ENCODE assay signal across 11 mouse cellular contexts in genomic region chr15:79002036-79002435, GRCm38 (mm10). TPM values are rescaled to one million over a fixed set of nuclear protein-coding genes. Genes with fewer than 3 reads are reported as not detected.
DNase-seq lines count a peak whose midpoint lies in the region; ATAC-seq lines count a peak whose summit lies in the region.
"Had no signal": no experiment of that assay in that cellular context is flagged by ENCODE, and none has a peak within 500 bp of the region (broad histone marks: within the 10 kb centered on the region; RNA-seq: fewer than 3 reads in every experiment).

No protein-coding gene starts in this region.

- no peaks in the 10 kb centered on the region for H3K4me1 ChIP-seq in liver, embryonic 16.5 days (ENCODE audit: control insufficient read depth, low read depth, low read length)
- H3K4me1 ChIP-seq in hindbrain, embryonic 12.5 days = no peaks in the 10 kb centered on the region
- H3K4me1 ChIP-seq: limb, embryonic 12.5 days had no signal

- WGBS in liver, embryonic 16.5 days (ENCODE audit: insufficient replicate concordance) = 67% methylated on average over 19 of the region's 19 CpGs
- 53% methylated on average over 19 of the region's 19 CpGs for WGBS in hindbrain, embryonic 12.5 days

- no peak overlapping the region for H3K4me2 ChIP-seq in liver, embryonic 16.5 days (ENCODE audit: low read depth, low read length)
- H3K4me2 ChIP-seq in hindbrain, embryonic 12.5 days (replicated peaks) = no peak overlapping the region
- H3K4me2 ChIP-seq: limb, embryonic 12.5 days had no signal

- no peaks in the 10 kb centered on the region for H3K9me3 ChIP-seq in liver, embryonic 16.5 days (replicated peaks; ENCODE audit: control insufficient read depth, low read length)
- H3K9me3 ChIP-seq in hindbrain, embryonic 12.5 days (replicated peaks) = no peaks in the 10 kb centered on the region
- H3K9me3 ChIP-seq: limb, embryonic 12.5 days had no signal

- no peak overlapping the region for H3K9ac ChIP-seq in liver, embryonic 16.5 days (ENCODE audit: low read depth, low read length)
- H3K9ac ChIP-seq in hindbrain, embryonic 12.5 days = no peak overlapping the region
- H3K9ac ChIP-seq: limb, embryonic 12.5 days had no signal

- ATAC-seq in liver, embryonic 16.5 days (ENCODE audit: low read depth) = peak; percentile 20; the same call in 1 of the 2 replicates
- ATAC-seq in hindbrain, embryonic 12.5 days (ENCODE audit: low FRiP score) = no peak
- ATAC-seq: forebrain, embryonic 14.5 days; midbrain, embryonic 16.5 days had no signal

- H3K27me3 ChIP-seq in liver, embryonic 16.5 days (ENCODE audit: control insufficient read depth, insufficient read depth, low read depth, low read length) = no peaks in the 10 kb centered on the region
- H3K27me3 ChIP-seq in hindbrain, embryonic 12.5 days = no peaks in the 10 kb centered on the region
- H3K27me3 ChIP-seq: limb, embryonic 12.5 days had no signal

- H3K36me3 ChIP-seq in liver, embryonic 16.5 days (ENCODE audit: control insufficient read depth, insufficient read depth) = peaks cover 27% of the 10 kb centered on the region
- H3K36me3 ChIP-seq in hindbrain, embryonic 12.5 days = peaks cover 85% of the 10 kb centered on the region

- DNase-seq in liver = no peak
- DNase-seq in cerebellum, adult 8-10 months = peak; percentile 64
- peak; percentile 69 for DNase-seq in kidney, postnatal 10 days
- peak; percentile 62 for DNase-seq in testis, postnatal 14 days (ENCODE audit: low spot score)
- no peak for DNase-seq in thymus, postnatal 0 days (ENCODE audit: low spot score)
- DNase-seq: thymus, adult 2 months had no signal

- no peak overlapping the region for H3K27ac ChIP-seq in liver, embryonic 16.5 days (ENCODE audit: low read length)
- no peak overlapping the region for H3K27ac ChIP-seq in hindbrain, embryonic 12.5 days
- H3K27ac ChIP-seq: limb, embryonic 12.5 days had no signal

- no peak overlapping the region for H3K4me3 ChIP-seq in liver, embryonic 16.5 days (ENCODE audit: low read depth, low read length)
- H3K4me3 ChIP-seq in hindbrain, embryonic 12.5 days = no peak overlapping the region
- H3K4me3 ChIP-seq: limb, embryonic 12.5 days had no signal

RNA-seq across cellular contexts. Expression of gene H1f0, which starts 26.2 kb away (rescaled TPM):
- 134 and 136 TPM in 2 replicates for polyA plus RNA-seq in liver, embryonic 16.5 days (2015; fragmentation: Nextera tagmentation; extraction: Ambion mirVana)
- polyA plus RNA-seq in hindbrain, embryonic 12.5 days (2016; fragmentation: Nextera tagmentation; extraction: Ambion mirVana) = 456 and 488 TPM in 2 replicates
- 303 and 311 TPM in 2 replicates for polyA plus RNA-seq in thymus, postnatal 0 days (2015; fragmentation: Nextera tagmentation; extraction: Ambion mirVana)

RNA-seq across cellular contexts. Expression of gene Galr3, which starts 39.6 kb away (rescaled TPM):
- polyA plus RNA-seq in liver, embryonic 16.5 days (2015; fragmentation: Nextera tagmentation; extraction: Ambion mirVana) = 0.20 TPM in 1 of 2 replicates, not detected in the other
- not detected in 2 replicates for polyA plus RNA-seq in hindbrain, embryonic 12.5 days (2016; fragmentation: Nextera tagmentation; extraction: Ambion mirVana)
- 0.14 and 0.21 TPM in 2 replicates for polyA plus RNA-seq in thymus, postnatal 0 days (2015; fragmentation: Nextera tagmentation; extraction: Ambion mirVana)
- polyA plus RNA-seq: forebrain, embryonic 14.5 days; limb, embryonic 12.5 days; midbrain, embryonic 16.5 days had no signal

RNA-seq across cellular contexts. Expression of gene Triobp, which starts 54.5 kb away (rescaled TPM):
- 18.0 and 20.8 TPM in 2 replicates for polyA plus RNA-seq in liver, embryonic 16.5 days (2015; fragmentation: Nextera tagmentation; extraction: Ambion mirVana)
- polyA plus RNA-seq in hindbrain, embryonic 12.5 days (2016; fragmentation: Nextera tagmentation; extraction: Ambion mirVana) = 44.7 and 52.4 TPM in 2 replicates
- 16.3 and 18.0 TPM in 2 replicates for polyA plus RNA-seq in thymus, postnatal 0 days (2015; fragmentation: Nextera tagmentation; extraction: Ambion mirVana)

Comparison
In these comparisons a context has a peak if more than half of its experiments do, and no peak if none do; other contexts are left out.
1. DNase-seq: peak in cerebellum, adult 8-10 months (single experiment), kidney, postnatal 10 days (single experiment) and testis, postnatal 14 days (single experiment); none in liver (single experiment) and thymus, postnatal 0 days (single experiment).